Mouse (Mus musculus): ENCODE data around the gene Nfatc2.

Gene Nfatc2

GRCm38 (mm10) chr2:168579601-168580130 is 21.8 kb downstream of the Nfatc2 start:
- no peak for DNase-seq (ENCODE audit: extremely low read depth, low read depth)

- no peak for DNase-seq (ENCODE audit: extremely low read depth, low read depth)
These were observed 22.3 kb downstream of the Nfatc2 start for GRCm38 (mm10) chr2:168579109-168579508.

GRCm38 (mm10) chr2:168578132-168578531 is 23.3 kb downstream of the Nfatc2 start:
- DNase-seq (ENCODE audit: extremely low read depth, low read depth), result no peak

GRCm38 (mm10) chr2:168577381-168577780 is 24.1 kb downstream of the Nfatc2 start:
- no peak for DNase-seq (ENCODE audit: extremely low read depth, low read depth)

- DNase-seq (ENCODE audit: extremely low read depth, low read depth), result no peak
These were observed 25.6 kb downstream of the Nfatc2 start for GRCm38 (mm10) chr2:168575834-168576233.

DNA sequence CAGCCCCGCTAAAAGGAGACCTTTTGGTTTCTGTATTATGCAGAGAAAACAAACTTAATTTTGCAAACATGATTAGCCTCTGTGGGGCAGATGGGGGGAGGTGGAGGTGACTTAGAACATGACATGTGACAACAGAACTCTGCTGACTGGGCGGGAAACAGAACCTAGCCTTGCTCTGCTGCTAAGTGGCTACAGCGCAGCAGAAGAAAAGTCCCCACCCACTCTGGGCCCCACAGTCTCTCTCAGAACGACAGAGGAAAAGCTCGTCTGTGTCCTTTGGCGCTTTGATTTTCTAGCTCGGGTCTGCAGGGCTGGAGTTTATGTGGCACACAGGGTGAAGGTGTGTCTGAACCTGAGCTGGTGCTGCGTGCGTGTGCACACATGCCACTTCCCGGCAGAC is 26.5 kb downstream of the Nfatc2 start:
- no peak for DNase-seq (ENCODE audit: extremely low read depth, low read depth)

DNA sequence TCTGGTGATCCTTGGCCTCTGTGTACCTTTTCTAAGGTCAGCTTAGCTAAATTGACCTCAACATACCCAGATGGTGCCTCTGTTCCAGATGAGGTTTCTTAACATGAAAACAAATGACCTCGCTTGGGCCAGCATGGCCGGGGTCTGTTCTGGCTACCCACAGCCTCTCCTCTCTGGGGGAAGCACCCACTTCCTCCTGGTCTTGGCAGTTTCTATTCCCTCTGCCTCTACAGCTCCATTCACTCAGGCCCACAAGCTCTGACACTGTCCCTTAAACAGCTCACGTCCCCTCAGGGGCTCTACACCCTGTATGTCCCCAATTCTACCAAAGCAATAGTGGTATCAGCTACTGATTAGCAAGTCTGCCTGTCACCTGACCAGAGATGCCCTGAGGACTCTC is 27.6 kb downstream of the Nfatc2 start:
- no peak for DNase-seq (ENCODE audit: extremely low read depth, low read depth)

- no peak for DNase-seq (ENCODE audit: extremely low read depth, low read depth)
These were observed 30.2 kb downstream of the Nfatc2 start for GRCm38 (mm10) chr2:168571241-168571640.

DNA sequence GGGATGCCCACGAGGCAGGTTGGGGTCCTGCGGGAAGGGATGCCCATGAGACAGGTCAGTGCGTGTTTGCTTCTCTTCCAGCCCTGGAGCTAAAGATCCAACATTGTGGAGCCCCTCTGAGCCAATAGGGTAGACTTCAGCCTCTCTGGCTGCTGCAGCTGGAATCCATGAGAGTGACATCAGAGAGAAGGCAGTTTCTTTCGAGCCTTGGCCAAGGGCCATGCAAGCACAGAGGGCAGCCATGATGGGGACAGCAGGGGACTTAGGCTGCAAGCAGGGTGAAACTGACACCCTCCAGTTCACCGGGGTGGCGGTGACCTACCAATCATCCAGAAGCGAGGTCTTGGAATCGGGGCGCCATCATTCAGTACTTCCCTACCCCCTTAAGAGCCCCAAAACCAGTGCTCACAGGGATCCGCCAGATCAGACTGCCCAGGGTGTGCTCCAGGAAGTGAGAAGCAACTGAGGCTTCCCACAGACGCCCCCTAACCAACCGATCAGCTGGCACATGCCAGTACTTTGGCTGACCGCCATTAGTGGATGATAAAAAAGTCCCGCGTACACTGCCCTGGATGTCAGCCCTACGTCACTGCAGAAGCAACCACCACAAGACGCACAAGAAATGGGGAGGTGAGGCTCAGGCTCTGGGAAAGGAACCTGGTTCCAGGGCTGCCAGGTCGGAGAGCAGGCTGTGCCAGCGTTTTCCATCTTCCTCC is 35.8 kb downstream of the Nfatc2 start:
- no peak for DNase-seq (ENCODE audit: extremely low read depth, low read depth)

GRCm38 (mm10) chr2:168563184-168563583 is 38.3 kb downstream of the Nfatc2 start:
- DNase-seq (ENCODE audit: extremely low read depth, low read depth), result no peak

DNA sequence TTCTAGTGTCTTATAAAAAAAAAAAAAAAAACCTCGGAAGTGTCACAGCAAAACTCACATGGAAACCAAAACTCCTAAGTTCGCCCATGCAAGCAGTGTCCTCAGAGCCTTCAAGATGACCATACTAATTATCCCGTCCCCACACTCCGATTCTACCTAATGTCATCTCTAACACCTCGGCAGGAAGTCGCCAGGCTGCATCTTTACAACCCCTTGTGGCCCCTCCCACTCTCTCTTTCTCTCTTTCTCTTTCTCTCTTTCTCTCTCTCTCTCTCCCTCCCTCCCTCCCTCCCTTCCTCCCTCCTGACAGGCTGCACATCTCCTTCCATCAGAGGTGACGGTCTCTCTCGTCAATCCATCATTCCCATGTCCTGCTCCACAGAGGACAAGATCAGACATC is 44.4 kb downstream of the Nfatc2 start:
- DNase-seq (ENCODE audit: extremely low read depth, low read depth), result no peak

DNA sequence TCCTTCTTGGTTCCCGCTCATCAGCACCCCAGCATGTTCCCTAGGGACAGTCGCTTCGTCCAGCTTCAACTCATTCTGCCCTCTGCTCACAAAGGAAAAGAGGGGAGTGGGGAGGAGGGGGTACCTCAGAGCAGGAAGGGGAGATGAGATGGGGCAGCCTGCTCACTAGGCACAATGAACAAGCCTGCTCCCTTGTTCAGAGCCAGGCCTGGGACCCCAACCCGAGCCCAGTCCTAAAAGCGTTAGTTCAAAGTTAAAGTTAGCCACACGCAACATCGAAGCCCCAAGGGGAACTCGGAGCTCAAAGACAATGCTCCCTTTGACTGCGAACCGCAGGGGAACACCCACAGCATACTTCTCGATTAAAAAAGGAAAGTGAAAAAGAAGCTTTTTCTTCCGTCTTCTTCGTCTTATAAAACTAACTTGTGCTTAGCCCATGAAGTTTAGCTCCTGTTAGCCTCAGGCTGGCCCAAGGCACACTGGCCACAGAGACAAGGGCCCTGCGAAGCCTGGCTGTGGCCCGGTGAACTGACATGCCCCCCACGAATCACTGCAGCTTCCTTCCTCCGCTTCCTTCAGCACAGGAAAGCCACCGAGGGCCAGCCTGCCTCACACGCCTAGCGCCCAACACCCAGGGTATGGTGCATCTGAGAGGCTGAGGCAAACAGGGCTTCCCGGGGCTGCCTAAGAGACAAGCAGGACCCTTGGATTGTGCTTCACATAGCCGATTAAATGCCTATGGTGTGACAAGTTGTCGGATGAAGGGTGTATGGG is 45.4 kb downstream of the Nfatc2 start:
- DNase-seq (ENCODE audit: extremely low read depth, low read depth), result no peak

DNA sequence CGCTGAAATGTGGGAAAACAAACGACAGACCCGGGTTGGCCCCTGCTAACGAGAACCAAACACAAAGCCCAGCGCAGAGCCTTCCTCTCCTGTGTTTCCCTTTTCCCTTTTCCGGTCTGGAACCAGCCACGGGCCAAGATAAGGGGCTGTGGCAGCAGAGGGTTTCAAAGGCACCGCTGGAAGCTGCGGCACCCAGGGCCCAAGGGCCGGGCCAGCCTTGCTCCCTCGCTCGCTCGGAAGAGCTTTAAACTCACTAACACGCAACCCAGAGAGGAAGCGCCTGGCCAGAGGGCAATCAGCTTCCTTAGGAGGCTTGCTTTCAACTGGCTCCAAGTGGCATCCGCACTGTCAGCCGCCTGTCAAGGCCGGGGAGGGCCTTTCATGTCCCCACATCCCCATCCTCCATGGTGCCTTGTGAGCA is 47.9 kb downstream of the Nfatc2 start:
- DNase-seq (ENCODE audit: extremely low read depth, low read depth), result no peak

DNA sequence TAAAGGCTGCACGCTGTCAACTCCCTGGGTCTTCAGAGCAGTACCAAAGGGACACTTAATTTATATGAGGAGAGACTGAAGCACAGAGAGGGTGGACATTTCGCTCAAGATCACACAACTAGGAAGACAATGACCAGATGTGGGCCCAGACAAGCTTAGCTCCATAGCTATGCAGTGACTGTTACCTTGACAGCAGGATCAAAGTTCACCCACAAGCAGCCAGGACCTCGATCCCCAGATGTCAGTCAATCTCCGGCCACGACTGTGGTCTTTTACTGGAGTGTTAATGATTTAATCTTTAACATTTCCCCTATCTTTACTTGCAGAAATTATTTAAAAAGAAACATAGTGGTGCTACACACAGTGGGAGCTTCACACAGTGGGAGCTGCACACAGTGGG is 49.1 kb downstream of the Nfatc2 start:
- DNase-seq (ENCODE audit: extremely low read depth, low read depth), result no peak

DNA sequence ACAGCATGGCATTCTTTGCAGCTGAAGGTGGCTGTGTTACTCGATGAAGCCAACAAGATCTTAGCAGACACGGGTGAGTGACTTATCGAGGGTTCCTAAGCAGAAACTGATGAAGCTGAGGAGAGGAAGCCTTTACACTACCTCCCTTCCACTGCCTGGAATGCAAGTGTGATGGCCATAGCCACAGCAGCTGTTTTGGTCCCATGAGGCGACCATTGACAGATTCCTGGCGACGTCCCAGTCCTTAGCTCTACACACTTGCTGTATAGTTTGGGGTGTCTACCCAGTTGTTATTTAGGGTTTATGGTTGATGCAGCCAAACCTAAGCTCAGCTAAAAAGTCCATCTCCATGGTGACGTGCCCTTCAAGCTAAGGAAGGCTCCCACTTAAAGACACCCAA is 50.2 kb downstream of the Nfatc2 start:
- DNase-seq (ENCODE audit: extremely low read depth, low read depth), result no peak

DNA sequence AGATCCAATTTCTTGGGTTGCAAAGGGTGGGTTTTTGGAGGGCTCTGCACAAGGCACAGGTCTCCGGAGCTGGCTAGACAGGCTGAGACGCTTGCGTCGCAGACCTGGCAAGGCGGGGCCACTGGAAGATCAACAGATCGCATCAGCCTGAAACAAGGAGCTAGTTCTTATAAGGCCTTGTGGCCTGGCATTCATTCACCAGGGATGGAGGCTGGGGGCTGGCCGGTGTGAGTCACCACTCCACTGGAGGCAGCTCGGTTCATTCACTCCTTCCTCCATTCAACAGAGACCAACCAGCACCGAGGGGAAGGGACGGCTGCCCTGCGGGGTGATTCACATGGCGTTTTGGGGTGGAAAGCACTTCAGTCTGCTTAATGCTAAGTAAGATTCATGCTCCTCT is 52.1 kb downstream of the Nfatc2 start:
- DNase-seq (ENCODE audit: extremely low read depth, low read depth), result no peak

DNA sequence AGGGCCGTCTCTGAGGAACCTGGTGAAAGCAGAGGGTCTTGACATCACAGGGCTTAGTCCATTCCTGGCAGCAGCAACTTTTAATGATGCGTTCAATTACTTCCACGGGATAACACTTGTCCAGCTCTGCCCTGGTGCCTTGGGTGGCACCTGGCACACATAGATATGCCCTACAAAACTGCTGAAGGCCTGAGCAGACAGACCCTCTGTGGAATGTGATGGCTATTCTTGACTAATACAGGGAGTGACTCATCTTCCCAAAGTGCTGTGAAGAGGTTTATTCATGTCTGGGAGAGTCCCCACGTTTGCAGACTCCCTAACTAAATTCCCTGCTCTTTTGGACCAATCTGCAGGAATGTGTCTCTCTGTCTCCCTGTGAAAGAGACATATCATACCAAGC is 53.4 kb downstream of the Nfatc2 start:
- DNase-seq (ENCODE audit: extremely low read depth, low read depth), result no peak

DNA sequence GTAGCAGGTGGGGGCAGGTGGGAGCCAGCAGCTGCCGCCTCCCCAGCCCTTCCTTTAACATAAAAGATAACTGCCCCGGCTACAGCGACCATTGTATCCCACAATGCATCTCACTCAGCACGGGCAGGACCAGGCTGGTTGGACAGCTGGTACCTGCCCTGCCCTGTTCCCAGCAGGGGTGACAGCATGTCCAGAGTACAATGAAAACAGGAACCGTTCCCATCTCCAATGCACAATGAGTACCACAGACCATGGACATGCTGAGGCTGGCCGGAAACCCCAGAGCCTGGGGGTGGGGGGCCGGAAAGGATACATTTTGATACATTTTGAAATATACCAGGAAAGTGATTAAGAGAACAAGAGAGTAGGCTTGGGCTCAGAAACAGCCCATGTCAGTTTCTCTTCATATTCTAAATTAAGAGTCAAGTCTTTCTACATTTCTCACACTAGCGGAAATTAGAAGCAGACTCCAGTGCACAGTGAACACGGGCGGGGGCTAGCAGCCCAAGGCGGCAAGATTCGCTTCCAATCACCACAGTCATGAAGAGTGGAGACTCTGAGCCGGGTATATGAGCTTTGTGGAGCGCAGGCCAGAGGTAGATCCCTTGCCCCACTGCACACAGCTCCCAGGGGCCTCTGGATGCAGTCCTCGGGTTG is 55.4 kb downstream of the Nfatc2 start:
- DNase-seq (ENCODE audit: extremely low read depth, low read depth), result no peak

- DNase-seq (ENCODE audit: extremely low read depth, low read depth), result no peak
These were observed 57.4 kb downstream of the Nfatc2 start for GRCm38 (mm10) chr2:168544102-168544501.

- no peak for DNase-seq (ENCODE audit: extremely low read depth, low read depth)
These were observed 58.4 kb downstream of the Nfatc2 start for GRCm38 (mm10) chr2:168543026-168543425.

- no peak for DNase-seq (ENCODE audit: extremely low read depth, low read depth)
These were observed 60.2 kb downstream of the Nfatc2 start for GRCm38 (mm10) chr2:168541223-168541622.

DNA sequence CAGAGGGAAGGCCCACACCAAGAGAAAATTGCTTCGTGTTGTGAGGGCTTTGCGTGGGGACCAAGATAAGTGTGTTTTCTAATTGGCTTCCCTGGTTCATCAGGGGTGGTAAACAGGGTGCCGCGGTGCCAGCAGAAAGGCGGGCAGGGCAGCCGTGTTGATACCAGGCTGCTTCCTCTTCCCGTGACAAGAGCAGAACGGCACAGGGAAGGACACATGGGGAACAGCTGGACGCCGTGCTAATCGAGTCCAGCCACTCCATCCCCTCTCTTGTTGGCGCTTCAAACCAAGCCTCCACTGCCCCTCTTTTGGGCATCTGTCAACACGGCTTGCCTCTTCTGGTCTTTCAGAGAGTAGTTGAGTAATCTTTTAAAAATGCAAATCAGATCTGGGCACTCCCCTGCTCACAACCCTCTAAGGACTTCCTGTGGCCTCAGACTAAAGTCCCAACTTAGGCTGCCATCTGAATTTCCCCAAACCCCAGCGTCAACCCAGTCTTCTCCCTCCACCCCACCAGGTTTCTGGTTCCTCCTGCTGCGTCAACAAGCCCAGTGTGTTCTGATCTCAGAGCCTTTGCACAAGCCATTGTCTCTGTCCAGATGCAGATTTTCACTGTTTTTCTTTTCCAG is 61.7 kb downstream of the Nfatc2 start:
- no peak for DNase-seq (ENCODE audit: extremely low read depth, low read depth)

All from MEL-GATA-1-ER (cell line).